Mouse (Mus musculus) B cell, adult 67 days (primary cell): Measurements from ENCODE around the gene Hdx. TPM values are rescaled to one million over a fixed set of nuclear protein-coding genes. Genes with fewer than 3 reads are reported as not detected.

Experiments used
- total RNA-seq, 2 experiments: library from RNA; stranded (reverse); gene quantifications; 4 replicates each; pipeline ENCODE4 v1.2.4; 2023

Hdx gene
- not detected for total RNA-seq

GRCm38 (mm10) chrX:111696356-111697282, at the start of gene Hdx:
TSS of gene Hdx (minus strand) at chrX:111697079.

DNA sequence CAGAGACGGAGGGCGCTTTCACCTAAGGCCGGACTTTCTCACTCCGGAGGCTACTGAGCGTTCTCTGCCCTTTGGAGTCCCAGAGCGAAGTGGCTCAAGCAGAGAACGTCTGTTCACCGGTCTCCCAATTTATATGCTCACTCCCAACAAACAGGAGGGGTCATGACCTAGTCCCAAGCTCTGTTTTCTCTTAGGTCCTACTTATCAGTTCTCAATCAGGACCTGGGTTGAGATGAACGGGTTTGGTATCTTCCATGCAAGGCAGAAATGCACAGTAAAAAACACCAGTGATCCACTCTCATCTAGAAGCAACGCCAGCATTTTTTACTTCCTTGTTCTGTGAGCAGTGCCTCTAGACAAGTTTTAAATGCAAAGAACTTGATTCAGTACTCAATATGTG, 159.0 kb downstream of the Hdx start, which contains the start of gene Rps6ka6:
TSS of gene Rps6ka6 (minus strand) at position 101 of the 400 bp plus-strand sequence.

Other genes with a start within 250 kb of the Hdx start
- not detected for gene Rps6ka6, start 159.1 kb downstream of the Hdx start, total RNA-seq
- gene Gm45194, start 194.3 kb upstream of the Hdx start, total RNA-seq, result not detected